Mouse (Mus musculus) retina, embryonic 14.5 days (tissue): ENCODE data around the gene Sgsm2.
A peak's percentile ranks its signal among the peaks of the same experiment; 100 is the strongest.

Experiments used
- DNase-seq: peaks from one replicate; pipeline ENCODE4 v3.0.0-alpha.2; 2015; ENCODE audit warnings: low spot score

The Sgsm2 gene

GRCm38 (mm10) chr11:74896901-74897677 is at the start of gene Sgsm2:
Sgsm2 (minus strand) TSS chr11:74897060.
- peak; percentile 75 for DNase-seq

GRCm38 (mm10) chr11:74946348-74946747 is 49.5 kb upstream of the Sgsm2 start:
- DNase-seq: peak; percentile 72

- no peak for DNase-seq
These were observed 33.5 kb upstream of the Sgsm2 start for GRCm38 (mm10) chr11:74930391-74930790.

- DNase-seq: no peak
These were observed 32.3 kb upstream of the Sgsm2 start for GRCm38 (mm10) chr11:74929111-74929510.

- no peak for DNase-seq
These were observed 30.4 kb upstream of the Sgsm2 start for GRCm38 (mm10) chr11:74927236-74927725.

GRCm38 (mm10) chr11:74926388-74927005 is 29.6 kb upstream of the Sgsm2 start:
- no peak for DNase-seq

GRCm38 (mm10) chr11:74925577-74926387 is 28.9 kb upstream of the Sgsm2 start, which contains the start of the genes Smg6 and Srr:
Smg6 (plus strand) TSS chr11:74925823.
Srr (minus strand) TSS chr11:74925948.
- DNase-seq: peak; percentile 97

- DNase-seq: peak; percentile 15
These were observed 27.3 kb upstream of the Sgsm2 start for GRCm38 (mm10) chr11:74924149-74924548.

- DNase-seq: no peak
These were observed 22.4 kb upstream of the Sgsm2 start for GRCm38 (mm10) chr11:74919249-74919648.

GRCm38 (mm10) chr11:74912492-74912891 is 15.6 kb upstream of the Sgsm2 start:
- DNase-seq: no peak

GRCm38 (mm10) chr11:74909978-74910377 is 13.1 kb upstream of the Sgsm2 start:
- no peak for DNase-seq

- no peak for DNase-seq
These were observed 11.9 kb upstream of the Sgsm2 start for GRCm38 (mm10) chr11:74908618-74909399.

- DNase-seq: no peak
These were observed 11.0 kb upstream of the Sgsm2 start for GRCm38 (mm10) chr11:74907850-74908249.

GRCm38 (mm10) chr11:74902416-74902815 is 5.6 kb upstream of the Sgsm2 start:
- no peak for DNase-seq

- DNase-seq: no peak
These were observed 4.7 kb upstream of the Sgsm2 start for GRCm38 (mm10) chr11:74901555-74901954.

GRCm38 (mm10) chr11:74898517-74898827 is 1.6 kb upstream of the Sgsm2 start:
- no peak for DNase-seq

- DNase-seq: peak; percentile 94
These were observed 1.0 kb upstream of the Sgsm2 start, which contains the start of gene Tsr1 for GRCm38 (mm10) chr11:74897678-74898516. Tsr1 (plus strand) TSS chr11:74898071.

GRCm38 (mm10) chr11:74895980-74896900 is 620 bp downstream of the Sgsm2 start:
- peak; percentile 66 for DNase-seq

GRCm38 (mm10) chr11:74894619-74895018 is 2.2 kb downstream of the Sgsm2 start:
- no peak for DNase-seq

- DNase-seq: no peak
These were observed 13.8 kb downstream of the Sgsm2 start for GRCm38 (mm10) chr11:74883098-74883497.
